In genomic region chr7:79275345-79275744, GRCm38 (mm10) we compare ENCODE assay signal across 8 mouse cellular contexts. TPM values are rescaled to one million over a fixed set of nuclear protein-coding genes. Genes with fewer than 3 reads are reported as not detected.
DNase-seq lines count a peak whose midpoint lies in the region; TF ChIP-seq lines count a peak whose summit lies in the region.

No protein-coding gene starts in this region.

- no peak for DNase-seq in gastrocnemius, adult 2 months
- no peak for DNase-seq in gastrocnemius, postnatal 36 days
- DNase-seq in heart, adult 2 months: peak; percentile 53 to 56
- no peak for DNase-seq in limb, embryonic 10.5 days (ENCODE audit: low spot score)
- DNase-seq in spleen, postnatal 36 days (ENCODE audit: low spot score in 2 of 2): no peak
- DNase-seq in cerebellum, adult 11 months: no peak

- no peaks in the 10 kb centered on the region for H3K27me3 ChIP-seq in ES-Bruce4 (ENCODE audit: control insufficient read depth, insufficient read depth, low read length, poor library complexity, severe bottlenecking)
- H3K27me3 ChIP-seq in heart, adult 2 months (ENCODE audit: control insufficient read depth, insufficient read depth, low read length): no peaks in the 10 kb centered on the region
- no peaks in the 10 kb centered on the region for H3K27me3 ChIP-seq in limb, embryonic 10.5 days (ENCODE audit: low read depth, poor library complexity, severe bottlenecking)

- H3K4me3 ChIP-seq in gastrocnemius, adult 2 months: peak overlapping the region; percentile 89
- H3K4me3 ChIP-seq in ES-Bruce4 (ENCODE audit: low read depth, low read length): no peak overlapping the region
- H3K4me3 ChIP-seq in heart, adult 2 months: peak overlapping the region; percentile 44
- H3K4me3 ChIP-seq in limb, embryonic 10.5 days: peak overlapping the region; percentile 28; the same call in 1 of the 2 replicates
- H3K4me3 ChIP-seq in olfactory bulb, adult 2 months (ENCODE audit: insufficient read depth, low read depth, low read length): peak overlapping the region; percentile 43

- H3K79me2 ChIP-seq in heart, adult 2 months (replicated peaks; ENCODE audit: control insufficient read depth, insufficient read depth, low read length): no peaks in the 10 kb centered on the region

- no peaks in the 10 kb centered on the region for H3K9me3 ChIP-seq in ES-Bruce4 (replicated peaks; ENCODE audit: control insufficient read depth, insufficient read depth, low read length, poor library complexity, severe bottlenecking)
- H3K9me3 ChIP-seq in limb, embryonic 10.5 days (replicated peaks): no peaks in the 10 kb centered on the region

- no peak for TF ChIP-seq EP300 in ES-Bruce4 (IDR thresholded peaks at IDR 0.05; ENCODE audit: insufficient read depth, low read depth, low read length)
- no peak for TF ChIP-seq EP300 in heart, adult 2 months (IDR thresholded peaks at IDR 0.05; ENCODE audit: insufficient read depth, low read depth, low read length)

- H3K9ac ChIP-seq in ES-Bruce4 (ENCODE audit: low read depth, poor library complexity, severe bottlenecking): 0 out of 2 replicates have a peak overlapping the region, but pooled peaks have one; percentile 20
- H3K9ac ChIP-seq in heart, adult 2 months (ENCODE audit: low read depth, low read length): peak overlapping the region; percentile 75

- intact Hi-C loops in gastrocnemius, adult 2 months (cut with DNase I): no loop called here
- intact Hi-C loops in gastrocnemius, postnatal 36 days (cut with DNase I): loop anchor here (10.0 kb wide), 1 partner anchor 189 kb away; the partner anchor contains the start of gene Polg
- intact Hi-C loops in heart, adult 2 months (cut with DNase I): loop anchor here (2.0 to 10.0 kb wide), 2 partner anchors 33 to 189 kb away; partner anchors contain the start of gene Polg

- 20% methylated on average over 11 of the region's 11 CpGs for WGBS in heart, adult 2 months
- 16% methylated on average over 11 of the region's 11 CpGs for WGBS in limb, embryonic 10.5 days
- 13% methylated on average over 11 of the region's 11 CpGs for WGBS in olfactory bulb, adult 2 months

- peaks cover 12% of the 10 kb centered on the region for H3K4me1 ChIP-seq in ES-Bruce4 (ENCODE audit: control insufficient read depth, insufficient read depth, low read length)
- peaks cover 13% of the 10 kb centered on the region for H3K4me1 ChIP-seq in heart, adult 2 months (ENCODE audit: control insufficient read depth, insufficient read depth, low read length)
- H3K4me1 ChIP-seq in limb, embryonic 10.5 days: peaks cover 60% of the 10 kb centered on the region
- H3K4me1 ChIP-seq in olfactory bulb, adult 2 months (ENCODE audit: control insufficient read depth, insufficient read depth, low read length): peaks cover 35% of the 10 kb centered on the region

- peak overlapping the region; percentile 78 for H3K27ac ChIP-seq in gastrocnemius, adult 2 months
- H3K27ac ChIP-seq in ES-Bruce4 (ENCODE audit: insufficient read depth, low read length): no peak overlapping the region
- peak overlapping the region; percentile 92 for H3K27ac ChIP-seq in heart, adult 2 months
- no peak overlapping the region for H3K27ac ChIP-seq in limb, embryonic 10.5 days
- 0 out of 2 replicates have a peak overlapping the region, but pooled peaks have one; percentile 27 for H3K27ac ChIP-seq in olfactory bulb, adult 2 months (ENCODE audit: insufficient read depth, low read depth, low read length)

- H3K36me3 ChIP-seq in ES-Bruce4 (ENCODE audit: control insufficient read depth, insufficient read depth, low read length, poor library complexity, severe bottlenecking): no peaks in the 10 kb centered on the region
- peaks cover 2% of the 10 kb centered on the region for H3K36me3 ChIP-seq in heart, adult 2 months (ENCODE audit: control insufficient read depth, insufficient read depth, low read length)
- H3K36me3 ChIP-seq in limb, embryonic 10.5 days: peaks cover 4% of the 10 kb centered on the region; the same call in 1 of the 2 replicates

- no peak for TF ChIP-seq CTCF in gastrocnemius, adult 2 months (IDR thresholded peaks at IDR 0.05)
- no peak for TF ChIP-seq CTCF in ES-Bruce4 (IDR thresholded peaks at IDR 0.05; ENCODE audit: low read depth, low read length)
- TF ChIP-seq CTCF in heart, adult 2 months (IDR thresholded peaks at IDR 0.05): no peak
- no peak for TF ChIP-seq CTCF in olfactory bulb, adult 2 months (IDR thresholded peaks at IDR 0.05; ENCODE audit: insufficient read depth, low read depth, low read length)

- no peak for TF ChIP-seq POLR2A in ES-Bruce4 (IDR thresholded peaks at IDR 0.05; ENCODE audit: insufficient read depth, low read length)
- TF ChIP-seq POLR2A in heart, adult 2 months (IDR thresholded peaks at IDR 0.05; ENCODE audit: insufficient read depth, low read depth, low read length): no peak
- TF ChIP-seq POLR2A in olfactory bulb, adult 2 months (IDR thresholded peaks at IDR 0.05; ENCODE audit: insufficient read depth, low read depth, low read length): no peak

RNA-seq across cellular contexts. Expression of gene Abhd2, which starts 2.3 kb away (rescaled TPM):
- total RNA-seq in gastrocnemius, adult 2 months (2021): 1 to 10 TPM; 4.3 to 6.4 TPM
- 1 to 10 TPM; 4.8 to 5.1 TPM for total RNA-seq in gastrocnemius, postnatal 36 days (2021)
- polyA plus RNA-seq in ES-Bruce4 (2011; ENCODE audit: insufficient read depth, insufficient read length, low read depth, missing spikeins): 37.4 and 38.6 TPM in 2 replicates
- total RNA-seq in heart, adult 2 months (2021): 10 to 100 TPM; 33.8 to 36.3 TPM
- 8.4 and 15.8 TPM in 2 replicates for polyA plus RNA-seq in heart, adult 2 months (2012; rRNA removed)
- 6.3 and 7.0 TPM in 2 replicates for polyA plus RNA-seq in limb, embryonic 10.5 days (2016; fragmentation: Nextera tagmentation; extraction: Ambion mirVana)
- polyA plus RNA-seq in olfactory bulb, adult 2 months (2012; ENCODE audit: insufficient read depth, insufficient read length, low replicate concordance, missing spikeins): not detected in 2 replicates

Comparison
In these comparisons a context has a peak if more than half of its experiments do, and no peak if none do; other contexts are left out.
1. DNase-seq: peak in heart, adult 2 months (2 of 2); none in gastrocnemius, adult 2 months (single experiment), gastrocnemius, postnatal 36 days (0 of 2), limb, embryonic 10.5 days (single experiment), spleen, postnatal 36 days (0 of 2) and cerebellum, adult 11 months (single experiment).
2. H3K27ac ChIP-seq: peak in gastrocnemius, adult 2 months (single experiment), heart, adult 2 months (single experiment) and olfactory bulb, adult 2 months (single experiment); none in ES-Bruce4 (single experiment) and limb, embryonic 10.5 days (single experiment).